Mouse (Mus musculus) adrenal gland (tissue): ENCODE measurements around the gene Diaph3.

Experiments
- intact Hi-C: fragments of 180-260 bp; cut with DNase I; formaldehyde crosslinking; loops from one replicate; pipeline ENCODE4 v1.15.1; 2025
- microRNA-seq, 2 experiments: library from miRNA; unstranded; fragments of <30 nt; microRNA quantifications; one replicate each; pipeline ENCODE4; 2019

Gene Diaph3

DNA sequence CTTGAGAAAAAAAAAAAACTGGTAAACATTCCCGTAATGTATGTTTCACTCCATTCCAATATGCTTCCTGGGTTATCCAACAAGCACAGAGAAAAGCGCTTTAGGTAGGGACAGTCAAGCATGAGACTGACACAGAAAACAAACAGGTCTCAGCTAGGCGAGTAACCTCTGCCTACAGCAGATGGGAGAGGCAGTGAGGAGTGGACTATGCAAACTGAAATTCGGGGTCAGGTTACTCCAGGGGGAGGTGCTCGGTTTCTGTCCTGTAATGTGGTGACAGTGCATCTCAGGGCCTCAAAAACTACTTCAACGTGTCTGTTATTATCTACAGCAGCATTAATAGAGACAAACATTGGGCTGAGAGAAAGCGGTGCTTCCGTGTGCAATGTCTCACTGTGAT lies 465.7 kb downstream of the Diaph3 start:
- intact Hi-C loops: loop anchor here (5.0 to 10.0 kb wide), 2 partner anchors 542 to 639 kb away; no protein-coding TSS in a partner anchor

DNA sequence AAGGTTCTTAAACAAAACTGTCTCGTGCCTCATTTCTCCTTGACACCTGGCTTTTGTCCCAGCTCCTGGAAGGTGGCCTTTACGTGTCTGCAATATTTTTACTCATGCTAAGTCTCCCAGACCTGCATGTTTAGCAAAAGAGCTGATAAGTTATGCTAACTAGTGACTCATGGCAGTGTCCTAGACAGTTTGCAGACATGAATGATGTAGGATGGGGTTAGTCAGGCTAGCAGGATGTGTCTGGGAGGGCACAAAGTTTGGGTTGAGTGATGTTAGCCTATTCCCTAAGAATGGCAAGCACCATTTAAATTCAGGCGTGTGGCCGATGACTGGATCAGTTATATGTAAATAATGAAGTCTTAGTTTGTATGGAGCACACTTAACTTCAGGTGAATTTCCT lies 478.2 kb downstream of the Diaph3 start:
- intact Hi-C loops: no loop called here

DNA sequence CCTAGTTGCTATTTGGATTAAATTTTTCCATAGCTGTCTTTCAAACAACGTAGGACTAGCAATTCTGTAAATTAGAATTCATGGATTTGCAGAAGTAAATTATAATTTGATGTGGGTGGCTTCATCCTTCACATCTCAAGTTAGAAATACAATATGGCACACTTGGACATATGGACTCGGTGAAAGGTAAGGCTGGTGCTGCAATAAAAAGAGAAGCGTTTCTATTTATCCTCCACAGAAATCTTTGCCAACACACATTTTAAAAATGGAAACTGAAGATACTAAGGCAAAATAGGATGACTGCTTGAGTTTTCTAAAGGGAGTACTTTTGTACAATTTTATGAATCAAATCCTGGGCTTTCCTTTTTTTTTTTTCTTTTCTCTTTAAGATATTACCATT lies 480.5 kb downstream of the Diaph3 start:
- intact Hi-C loops: no loop called here

DNA sequence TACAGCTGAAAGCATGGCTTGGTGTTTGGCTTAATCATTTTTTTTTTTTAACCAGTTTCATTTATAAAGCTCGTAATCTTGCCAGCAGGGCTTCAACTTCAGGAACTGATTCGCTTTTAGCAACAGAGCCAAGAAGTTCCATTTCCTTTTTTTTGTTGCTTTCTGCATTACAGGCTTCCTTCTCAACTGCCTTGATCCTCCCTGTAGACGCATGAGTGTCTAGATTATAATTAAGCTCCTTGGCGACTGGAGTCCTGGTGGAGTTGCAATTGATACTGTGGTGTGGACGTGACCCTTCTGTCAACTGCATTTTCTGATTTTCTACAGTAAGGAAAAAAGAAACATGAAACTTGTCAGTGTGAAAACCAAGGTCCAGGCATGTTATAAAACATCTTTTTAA lies 484.8 kb downstream of the Diaph3 start:
- intact Hi-C loops: no loop called here

DNA sequence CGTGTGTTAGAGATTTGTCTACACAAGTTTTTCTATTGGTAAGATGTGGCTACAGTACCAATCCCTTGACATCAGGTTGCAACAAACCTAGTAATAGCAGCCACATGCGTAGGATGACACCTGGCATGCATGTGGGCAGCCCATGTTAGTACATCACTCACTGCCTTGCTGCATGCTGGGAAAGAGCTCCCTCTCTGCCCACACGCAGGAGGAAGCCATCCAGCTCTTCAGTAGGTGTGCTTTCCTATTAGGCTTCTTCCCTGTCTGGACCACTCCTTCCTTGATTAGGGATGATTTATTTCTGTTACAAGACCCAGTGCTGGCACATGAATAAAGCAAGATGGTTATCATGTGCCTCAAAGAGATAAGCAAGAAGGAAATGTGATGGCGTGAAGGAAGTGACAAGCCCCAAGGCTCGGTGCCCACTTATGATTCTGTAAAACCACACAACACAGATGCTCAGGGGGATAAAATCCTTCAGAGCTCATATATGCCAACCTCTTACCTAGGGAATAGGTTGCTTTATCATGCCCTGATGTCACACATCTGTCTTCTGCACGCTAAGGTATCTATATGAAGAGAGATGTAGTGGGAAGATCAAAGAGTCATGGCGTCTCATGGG lies 494.4 kb downstream of the Diaph3 start:
- intact Hi-C loops: no loop called here

DNA sequence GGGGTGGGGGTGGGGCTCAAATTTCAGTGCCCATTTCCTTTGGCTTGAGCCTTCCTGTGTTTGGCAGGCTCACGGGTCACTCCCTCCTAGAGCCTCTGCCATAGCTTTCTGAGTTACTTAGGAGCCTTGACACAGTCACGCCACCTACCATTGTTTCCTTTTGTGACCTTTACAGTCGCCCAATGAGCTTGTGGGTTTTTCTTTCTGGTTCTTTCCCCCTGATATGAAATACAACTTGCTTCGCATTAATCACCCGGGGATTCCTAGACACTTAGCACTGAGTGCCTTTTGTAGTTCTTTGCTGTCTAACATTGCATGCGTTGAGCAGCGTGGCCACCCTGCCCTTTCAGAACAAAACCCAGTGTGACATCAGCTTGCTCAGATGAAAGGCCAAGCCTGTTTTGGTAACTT lies 498.2 kb downstream of the Diaph3 start:
- intact Hi-C loops: no loop called here

DNA sequence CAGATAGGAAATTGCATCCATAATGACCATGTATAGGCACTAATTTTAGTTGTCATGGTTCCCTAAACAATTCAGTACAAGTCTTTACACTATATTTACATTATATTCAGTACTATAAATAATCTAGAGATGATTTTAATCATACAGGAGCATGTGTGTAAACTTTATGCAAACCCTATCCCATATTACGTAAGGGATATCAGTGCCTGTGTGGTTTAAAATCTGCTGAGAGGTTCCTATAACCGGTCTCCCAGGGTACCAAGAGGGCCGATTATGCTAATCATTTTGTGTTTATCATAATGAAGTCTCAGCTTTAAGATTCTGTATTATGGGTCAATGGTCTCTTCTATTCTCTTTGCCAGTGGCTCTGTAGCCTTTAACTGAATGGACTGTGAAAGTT lies 499.2 kb downstream of the Diaph3 start:
- intact Hi-C loops: no loop called here

DNA sequence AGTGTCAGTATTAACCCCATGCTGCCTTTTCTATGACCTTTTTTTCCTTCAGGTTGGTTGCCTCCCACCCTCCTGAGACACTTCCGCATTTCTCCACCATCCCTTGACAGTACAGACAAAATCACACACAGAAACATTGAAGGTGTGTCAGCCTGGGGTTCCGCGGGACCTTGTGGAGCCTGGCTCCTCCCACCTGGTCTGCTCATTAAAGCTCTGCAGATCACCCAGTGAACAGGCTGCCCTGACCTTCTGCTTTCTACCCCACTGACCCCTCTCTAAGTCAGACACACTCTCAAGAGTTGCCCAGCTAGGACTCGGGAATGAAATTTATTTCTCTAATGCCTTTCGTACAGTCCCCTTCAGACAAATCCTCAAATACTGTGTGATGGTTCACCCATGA lies 500.9 kb downstream of the Diaph3 start:
- intact Hi-C loops: no loop called here

DNA sequence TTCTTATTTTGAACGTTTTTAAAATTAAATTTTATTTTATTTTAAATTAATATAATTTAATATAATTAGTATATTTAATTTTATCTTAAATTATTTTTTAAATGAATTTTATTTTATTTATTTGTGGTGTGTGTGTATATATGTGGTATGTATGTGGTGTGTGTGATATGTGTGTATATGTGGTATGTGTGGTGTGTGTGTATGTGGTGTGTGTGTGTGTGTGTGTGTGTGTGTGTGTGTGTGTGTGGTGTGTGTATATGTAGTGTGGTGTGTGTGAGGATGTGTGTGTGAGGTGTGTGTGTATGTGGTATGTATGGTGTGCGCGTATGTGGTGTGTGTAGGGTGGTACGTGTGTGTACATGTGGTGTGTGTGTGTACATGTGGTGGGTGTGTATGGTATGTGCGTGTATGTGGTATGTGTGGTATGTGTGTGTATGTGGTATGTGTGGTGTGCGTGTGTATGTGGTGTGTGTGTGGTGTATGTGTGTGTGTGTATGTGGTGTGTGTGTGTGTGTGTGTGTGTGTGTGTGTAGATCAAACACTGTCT lies 505.4 kb downstream of the Diaph3 start:
- intact Hi-C loops: no loop called here

DNA sequence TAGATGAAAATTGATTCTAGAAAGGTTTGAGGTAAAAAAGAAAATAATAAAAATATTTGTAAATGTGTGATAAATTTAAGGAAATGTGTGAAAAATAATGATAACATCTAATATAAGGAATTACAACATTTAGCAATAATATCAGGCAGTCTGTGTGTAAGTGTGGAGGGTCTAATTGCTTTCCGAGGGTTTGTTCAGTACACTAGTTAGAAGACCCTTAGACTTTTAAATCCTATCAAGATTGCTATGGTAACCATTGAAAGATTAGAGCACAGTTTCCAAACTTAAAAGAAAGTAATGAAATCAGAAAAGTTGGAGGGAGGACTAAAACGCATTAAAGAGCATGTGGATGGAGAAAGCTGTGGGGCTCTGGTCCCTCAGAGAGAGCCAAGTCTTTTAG lies 506.0 kb downstream of the Diaph3 start:
- intact Hi-C loops: no loop called here

DNA sequence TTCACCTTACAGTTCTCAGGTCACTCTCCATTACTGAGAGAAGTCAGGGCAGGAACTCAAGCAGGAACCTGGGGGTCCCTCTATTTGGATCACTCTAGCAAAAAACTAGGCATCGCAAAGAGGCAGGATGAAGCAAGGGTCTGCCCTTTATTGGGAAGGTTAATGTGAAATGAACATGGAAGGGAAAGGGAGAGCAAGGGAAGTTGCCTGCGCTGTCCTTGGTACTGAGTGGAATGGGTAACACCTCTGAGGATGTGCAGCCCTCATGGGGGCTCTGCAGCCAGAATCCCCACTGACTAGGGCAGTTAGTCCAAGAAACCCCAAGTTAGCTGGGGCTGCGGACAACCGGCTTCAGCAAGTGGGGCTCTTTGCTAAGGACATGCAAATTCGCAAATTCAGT lies 507.2 kb downstream of the Diaph3 start:
- intact Hi-C loops: no loop called here

DNA sequence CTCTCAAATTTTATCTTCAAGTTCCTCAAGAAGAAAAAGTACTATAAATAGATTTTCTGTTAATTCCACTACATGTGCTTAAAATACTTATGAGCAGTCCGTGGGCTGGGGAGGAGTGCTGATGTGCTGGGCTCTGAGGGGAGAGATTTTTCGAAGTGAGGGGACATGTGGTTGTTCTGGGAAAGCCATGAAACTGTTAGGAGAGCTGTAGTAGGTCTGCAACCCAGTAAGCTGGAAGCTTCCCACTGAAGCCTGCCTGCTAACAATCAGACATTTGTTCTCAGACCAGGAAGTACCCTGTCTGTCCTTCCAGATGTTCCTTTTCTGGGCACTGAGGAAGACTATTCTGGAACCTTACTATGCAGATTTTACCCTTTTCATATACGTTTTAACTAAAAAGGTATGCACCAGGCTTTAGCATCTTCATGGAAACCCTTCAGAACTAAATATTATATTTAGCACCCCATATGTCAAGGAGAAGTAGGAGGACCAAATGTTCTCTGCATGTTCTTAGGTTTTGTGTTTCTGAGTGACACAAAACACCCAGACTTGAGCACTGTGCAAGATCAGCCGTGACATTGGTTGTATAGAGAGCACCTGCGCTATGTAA lies 516.1 kb downstream of the Diaph3 start:
- intact Hi-C loops: no loop called here

DNA sequence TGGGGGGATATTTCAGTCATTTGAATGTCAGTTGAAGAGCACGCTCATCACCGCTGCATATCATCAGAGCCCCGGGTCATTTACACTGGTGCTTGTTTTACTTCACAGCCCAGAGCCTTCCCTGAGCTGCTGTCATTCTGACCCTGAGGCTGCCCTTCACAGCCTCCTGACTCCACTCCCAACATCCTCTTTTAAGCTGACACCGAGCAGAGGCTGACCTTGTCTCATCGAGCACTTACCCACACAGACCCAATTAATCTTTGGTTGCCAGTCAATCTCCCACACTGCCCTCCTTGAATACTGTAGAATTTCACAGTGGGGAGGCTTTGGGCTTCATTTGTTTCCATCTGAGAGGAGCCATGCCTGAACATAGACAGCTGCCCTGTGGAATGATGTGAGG lies 521.4 kb downstream of the Diaph3 start:
- intact Hi-C loops: no loop called here

Small RNA genes lying within 50 kb of the gene (microRNA-seq; reads per million reads assigned to microRNA genes)
- gene Gm23438: 0 reads per million in 2 experiments
